Mouse (Mus musculus): Measurements from ENCODE around the gene Eif2b4.

The Eif2b4 gene

GRCm38 (mm10) chr5:31199321-31199892, 6.2 kb upstream of the Eif2b4 start:
- DNase-seq, result no peak

- no peak for DNase-seq
These were observed 5.5 kb upstream of the Eif2b4 start for GRCm38 (mm10) chr5:31198616-31199320.

GRCm38 (mm10) chr5:31198170-31198569, 4.9 kb upstream of the Eif2b4 start:
- no peak for DNase-seq

- no peak for DNase-seq
These were observed 3.8 kb upstream of the Eif2b4 start for GRCm38 (mm10) chr5:31197072-31197471.

GRCm38 (mm10) chr5:31196207-31196606, 3.0 kb upstream of the Eif2b4 start:
- no peak for DNase-seq

- no peak for DNase-seq
These were observed 2.4 kb upstream of the Eif2b4 start for GRCm38 (mm10) chr5:31195671-31196070.

- no peak for DNase-seq
These were observed 1.6 kb upstream of the Eif2b4 start for GRCm38 (mm10) chr5:31194486-31195485.

GRCm38 (mm10) chr5:31193631-31194281, 526 bp upstream of the Eif2b4 start:
- DNase-seq, result no peak

GRCm38 (mm10) chr5:31192045-31192938, 938 bp downstream of the Eif2b4 start:
- no peak for DNase-seq

- no peak for DNase-seq
These were observed 3.0 kb downstream of the Eif2b4 start for GRCm38 (mm10) chr5:31190201-31190600.

GRCm38 (mm10) chr5:31188223-31188840, 4.9 kb downstream of the Eif2b4 start:
- DNase-seq, result no peak

- DNase-seq, result no peak
These were observed 9.6 kb downstream of the Eif2b4 start for GRCm38 (mm10) chr5:31183678-31184077.

GRCm38 (mm10) chr5:31181183-31181770, 12.0 kb downstream of the Eif2b4 start:
- DNase-seq, result no peak

GRCm38 (mm10) chr5:31179766-31180630, 13.2 kb downstream of the Eif2b4 start, which contains the start of the genes Gm29609 and Gtf3c2:
Gene Gm29609 (minus strand): TSS chr5:31179911.
Gene Gtf3c2 (minus strand): TSS chr5:31180144.
- peak; percentile 98 to 99 for DNase-seq

- DNase-seq, result peak in 1 of 2 experiments; percentile 49
These were observed 13.9 kb downstream of the Eif2b4 start for GRCm38 (mm10) chr5:31179301-31179765.

- DNase-seq, result no peak
These were observed 24.6 kb downstream of the Eif2b4 start for GRCm38 (mm10) chr5:31168630-31169029.

- DNase-seq, result no peak
These were observed 28.4 kb downstream of the Eif2b4 start for GRCm38 (mm10) chr5:31164878-31165277.

GRCm38 (mm10) chr5:31162462-31162861, 30.8 kb downstream of the Eif2b4 start:
- DNase-seq, result no peak

- peak; percentile 89 to 90 for DNase-seq
These were observed 39.1 kb downstream of the Eif2b4 start, which contains the start of gene Mpv17 for GRCm38 (mm10) chr5:31154152-31154553. Gene Mpv17 (minus strand): TSS chr5:31154251.

All from cerebellum, postnatal 10 days (tissue).